Mouse (Mus musculus) heart, embryonic 13.5 days (tissue): ENCODE measurements at regions not wholly inside any gene's neighbourhood (a gene's known extent, or its start where the extent isn't known, plus 50 kb on each side); places are given as distances from the start of the nearest gene placed in this dataset.

Experiments
- ATAC-seq: fragments of 200-750 bp; cut with Nextera tagmentation; 2 replicates; pipeline ENCODE4 v1.8.0; 2017; ENCODE audit warnings: moderate TSS enrichment; ENCODE audit not compliant: insufficient number of reproducible peaks, low FRiP score, low TSS enrichment; ENCODE audit errors: extremely low read depth
- H3K27ac ChIP-seq: fragments of 300-500 bp; sonication (generic); replicated peaks from 2 replicates; pipeline ENCODE4 v1.5.1; 2015; ENCODE audit warnings: moderate library complexity, mild to moderate bottlenecking, inconsistent platforms
- H3K27me3 ChIP-seq: fragments of 300-500 bp; sonication (generic); replicated peaks from 2 replicates; pipeline ENCODE4 v1.6.1; 2015; ENCODE audit warnings: mild to moderate bottlenecking, inconsistent platforms
- H3K36me3 ChIP-seq: fragments of 300-500 bp; sonication (generic); 2 replicates; pipeline ENCODE4 v1.6.1; 2015; ENCODE audit warnings: mild to moderate bottlenecking, inconsistent platforms
- H3K4me1 ChIP-seq: fragments of 300-500 bp; sonication (generic); 2 replicates; pipeline ENCODE4 v1.6.1; 2015; ENCODE audit warnings: inconsistent platforms
- H3K4me2 ChIP-seq: fragments of 300-500 bp; sonication (generic); 2 replicates; pipeline ENCODE4 v1.6.1; 2015; ENCODE audit warnings: inconsistent platforms, mild to moderate bottlenecking, moderate library complexity
- H3K4me3 ChIP-seq: fragments of 300-500 bp; sonication (generic); 2 replicates; pipeline ENCODE4 v1.5.1; 2015; ENCODE audit warnings: moderate library complexity, mild to moderate bottlenecking, inconsistent platforms
- H3K9ac ChIP-seq: fragments of 300-500 bp; sonication (generic); 2 replicates; pipeline ENCODE4 v1.6.1; 2015; ENCODE audit warnings: inconsistent platforms, mild to moderate bottlenecking, moderate library complexity
- H3K9me3 ChIP-seq: fragments of 300-500 bp; sonication (generic); 2 replicates; pipeline ENCODE4 v1.6.1; 2016; ENCODE audit warnings: inconsistent platforms
- WGBS: fragments of 180-500 bp; shearing (Covaris S2); methylation state at CpG from one replicate; pipeline ENCODE4 v1.1.7; 2015; ENCODE audit warnings: mixed read lengths; 5-methylcytosine and 5-hydroxymethylcytosine counted together

DNA sequence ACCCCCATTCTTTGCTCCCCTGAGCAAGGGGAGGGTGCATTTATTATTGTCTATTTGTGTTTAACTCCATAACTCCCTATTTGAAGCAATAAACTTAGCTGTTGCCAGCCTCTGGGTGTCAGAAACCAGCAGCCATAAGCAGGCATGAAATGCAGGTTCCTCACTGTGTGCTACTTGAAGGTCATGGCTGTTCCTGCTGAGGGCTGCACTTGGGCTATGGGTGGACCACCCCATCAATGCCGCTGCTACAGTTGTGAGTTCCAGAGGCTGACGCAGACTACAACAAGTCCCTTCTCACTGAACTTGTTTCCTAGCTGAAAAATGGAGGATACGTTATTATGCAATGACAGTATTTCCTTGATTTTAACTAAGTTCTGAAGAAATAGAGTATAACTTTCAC is 86.7 kb upstream of the N4bp1 start:
- 83% methylated on average over 3 of the region's 3 CpGs for WGBS
- Histone ChIP-seq H3K27me3 (no peaks in the 10 kb centered on the region), H3K9me3 (peaks cover 4% of the 10 kb centered on the region; the same call in 1 of the 2 replicates), H3K4me3 (no peak overlapping the region), H3K27ac (no peak overlapping the region), H3K9ac (no peak overlapping the region), H3K36me3 (no peaks in the 10 kb centered on the region), H3K4me2 (no peak overlapping the region), H3K4me1 (no peaks in the 10 kb centered on the region)
- no peak for ATAC-seq

DNA sequence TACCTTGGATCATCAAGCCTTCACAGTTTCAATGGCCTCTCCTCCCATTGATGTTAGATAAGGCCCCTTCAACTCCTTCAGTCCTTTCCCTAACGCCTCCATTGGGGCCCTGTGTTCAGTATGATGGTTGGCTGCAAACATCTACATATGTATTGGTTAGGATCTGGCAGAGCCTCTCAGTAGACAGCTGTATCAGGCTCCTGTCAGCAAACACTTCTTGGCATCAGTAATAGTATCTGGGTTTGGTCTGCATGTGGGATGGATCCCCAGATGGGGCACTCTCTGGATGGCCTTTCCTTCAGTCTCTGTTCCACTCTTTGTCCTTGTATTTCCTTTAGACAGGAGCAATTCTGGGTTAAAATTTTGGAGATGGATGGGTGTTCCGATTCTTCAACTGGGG is 84.0 kb upstream of the N4bp1 start:
- H3K4me2 ChIP-seq, result no peak overlapping the region
- WGBS, result 72% methylated on average over 2 of the region's 2 CpGs
- ATAC-seq, result no peak
- H3K27ac ChIP-seq, result no peak overlapping the region
- no peaks in the 10 kb centered on the region for H3K4me1 ChIP-seq
- H3K9ac ChIP-seq, result no peak overlapping the region
- peaks cover 4% of the 10 kb centered on the region; the same call in 1 of the 2 replicates for H3K9me3 ChIP-seq
- H3K27me3 ChIP-seq, result no peaks in the 10 kb centered on the region
- H3K36me3 ChIP-seq, result no peaks in the 10 kb centered on the region
- H3K4me3 ChIP-seq, result no peak overlapping the region

DNA sequence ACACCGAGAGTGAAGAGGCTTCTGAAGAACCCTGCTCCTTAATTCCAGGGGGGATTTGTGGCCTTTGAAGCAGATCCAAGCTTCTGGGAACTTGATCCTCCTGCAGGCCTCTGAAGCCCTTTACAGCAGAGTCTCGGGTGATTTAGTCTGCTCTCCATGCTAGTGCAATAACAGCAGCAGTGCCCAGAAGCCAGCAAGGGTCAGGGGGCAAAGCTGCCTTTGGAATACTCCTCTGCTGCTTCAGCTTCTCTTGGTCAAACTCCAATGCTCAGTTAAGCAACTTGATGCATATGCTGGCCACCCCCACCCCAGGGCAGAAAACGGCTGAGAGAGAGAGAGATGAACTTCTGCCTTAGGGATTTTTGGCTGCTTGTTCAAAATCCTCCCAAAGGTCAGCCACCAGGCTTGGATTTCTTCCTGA is 82.8 kb upstream of the N4bp1 start:
- WGBS, result 48% methylated on average over 3 of the region's 3 CpGs
- peaks cover 4% of the 10 kb centered on the region; the same call in 1 of the 2 replicates for H3K9me3 ChIP-seq

DNA sequence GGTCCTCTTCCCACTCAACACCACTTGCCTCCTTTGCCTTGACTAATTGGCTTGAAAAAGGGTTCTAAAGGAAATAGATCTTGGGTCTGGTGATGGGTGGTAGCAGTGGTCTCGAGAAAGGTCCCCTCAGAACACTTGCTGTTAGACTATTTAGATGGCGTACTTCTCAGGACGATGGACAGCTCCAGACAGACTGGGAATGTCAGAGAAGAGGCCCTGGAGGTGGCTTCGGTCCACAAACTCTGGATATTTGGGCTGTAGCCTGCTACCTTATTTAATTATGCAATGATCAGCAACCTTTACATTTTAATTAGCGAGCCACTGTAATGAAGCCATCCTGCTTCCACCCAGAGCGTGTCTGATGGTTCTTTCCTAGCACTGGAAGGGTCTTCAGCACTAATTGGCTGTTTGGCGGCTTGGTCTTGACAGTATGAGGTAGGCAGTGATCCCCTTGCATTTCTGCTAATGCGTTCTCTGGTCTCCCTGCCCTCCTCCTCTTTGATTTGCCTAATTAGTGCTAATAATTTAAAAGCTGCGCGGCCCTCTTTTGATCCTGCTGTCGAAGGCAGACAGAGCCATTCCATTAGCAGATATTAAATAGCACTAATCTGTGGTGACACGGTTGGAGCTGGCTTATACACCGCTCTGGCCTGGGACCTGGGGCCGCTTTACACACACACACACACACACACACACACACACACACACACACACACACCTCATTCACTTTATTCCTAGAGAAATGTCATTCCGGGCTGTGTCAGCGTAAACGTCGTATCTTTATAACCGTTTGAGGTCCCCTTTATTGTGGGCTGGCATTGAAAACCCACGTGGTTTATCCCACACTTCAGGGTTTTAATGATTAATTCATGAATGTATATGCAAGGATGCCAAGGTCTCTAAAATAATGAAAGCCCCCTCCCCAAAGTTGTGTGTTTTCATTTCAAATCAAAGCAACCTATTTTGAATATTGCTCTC is 76.4 kb upstream of the N4bp1 start:
- H3K4me3 ChIP-seq, result no peak overlapping the region
- no peaks in the 10 kb centered on the region for H3K9me3 ChIP-seq
- H3K36me3 ChIP-seq, result no peaks in the 10 kb centered on the region
- no peaks in the 10 kb centered on the region for H3K4me1 ChIP-seq
- no peak overlapping the region for H3K27ac ChIP-seq
- ATAC-seq, result no peak
- H3K27me3 ChIP-seq, result no peaks in the 10 kb centered on the region
- no peak overlapping the region for H3K9ac ChIP-seq
- no peak overlapping the region for H3K4me2 ChIP-seq
- 74% methylated on average over 20 of the region's 20 CpGs for WGBS

More for the DNA sequence above, 82.8 kb upstream of the N4bp1 start:
- Histone ChIP-seq H3K27me3 (no peaks in the 10 kb centered on the region), H3K4me1 (no peaks in the 10 kb centered on the region), H3K4me3 (no peak overlapping the region), H3K4me2 (no peak overlapping the region), H3K9ac (no peak overlapping the region), H3K27ac (no peak overlapping the region), H3K36me3 (no peaks in the 10 kb centered on the region)
- ATAC-seq, result no peak
